Mouse (Mus musculus): ENCODE measurements around the gene Cep126. TPM values are rescaled to one million over a fixed set of nuclear protein-coding genes. Genes with fewer than 3 reads are reported as not detected.

The Cep126 gene
- polyA plus RNA-seq, 1 experiment from 2014 or later: 2.8 TPM

GRCm38 (mm10) chr9:8078882-8079281 is 55.2 kb downstream of the Cep126 start:
- Histone ChIP-seq H3K4me3 (ENCODE audit: low read length) (no peak overlapping the region), H3K27me3 (ENCODE audit: insufficient read depth, low read length) (no peaks in the 10 kb centered on the region), H3K4me1 (ENCODE audit: insufficient read depth, low read length) (no peaks in the 10 kb centered on the region), H3K27ac (ENCODE audit: low read length) (no peak overlapping the region), H3K9me3 (ENCODE audit: low read length) (no peaks in the 10 kb centered on the region), H3K36me3 (ENCODE audit: insufficient read depth, low read length) (no peaks in the 10 kb centered on the region), H3K4me2 (replicated peaks; ENCODE audit: low read depth, low read length) (no peak overlapping the region), H3K9ac (replicated peaks; ENCODE audit: low read length) (no peak overlapping the region)
- 89% methylated on average over 5 of the region's 5 CpGs for WGBS
- ATAC-seq (ENCODE audit: low FRiP score, low TSS enrichment): no peak

DNA sequence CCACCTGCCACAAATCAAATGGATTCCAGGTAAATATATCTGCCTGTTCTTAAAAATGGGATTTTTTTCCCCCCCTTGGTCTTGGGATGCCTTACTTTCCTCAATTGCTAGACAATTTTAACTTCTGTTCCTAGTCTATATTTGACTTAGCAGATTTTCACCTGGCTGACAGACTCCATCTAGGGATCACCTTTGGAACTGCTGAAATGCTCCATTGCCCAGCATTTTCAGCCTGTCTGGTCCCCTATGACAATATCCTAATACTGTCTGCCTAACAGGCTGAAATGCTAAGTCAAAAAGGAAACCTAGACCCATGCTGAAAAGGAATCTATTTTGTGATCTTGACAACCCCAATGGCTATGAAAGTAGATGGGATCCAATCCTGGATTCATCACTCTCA is 59.7 kb downstream of the Cep126 start:
- Histone ChIP-seq H3K36me3 (ENCODE audit: insufficient read depth, low read length) (no peaks in the 10 kb centered on the region), H3K9me3 (ENCODE audit: low read length) (no peaks in the 10 kb centered on the region), H3K9ac (replicated peaks; ENCODE audit: low read length) (no peak overlapping the region), H3K4me1 (ENCODE audit: insufficient read depth, low read length) (no peaks in the 10 kb centered on the region), H3K4me3 (ENCODE audit: low read length) (no peak overlapping the region), H3K4me2 (replicated peaks; ENCODE audit: low read depth, low read length) (no peak overlapping the region), H3K27ac (ENCODE audit: low read length) (no peak overlapping the region), H3K27me3 (ENCODE audit: insufficient read depth, low read length) (no peaks in the 10 kb centered on the region)
- ATAC-seq (ENCODE audit: low FRiP score, low TSS enrichment): peak; percentile 76; the same call in 1 of the 2 replicates

GRCm38 (mm10) chr9:8073203-8073755 is 60.8 kb downstream of the Cep126 start:
- H3K9ac ChIP-seq (replicated peaks; ENCODE audit: low read length): no peak overlapping the region
- H3K4me2 ChIP-seq (replicated peaks; ENCODE audit: low read depth, low read length): no peak overlapping the region
- 92% methylated on average over 3 of the region's 3 CpGs for WGBS
- H3K4me3 ChIP-seq (ENCODE audit: low read length): no peak overlapping the region
- H3K4me1 ChIP-seq (ENCODE audit: insufficient read depth, low read length): no peaks in the 10 kb centered on the region
- H3K36me3 ChIP-seq (ENCODE audit: insufficient read depth, low read length): no peaks in the 10 kb centered on the region
- H3K27ac ChIP-seq (ENCODE audit: low read length): no peak overlapping the region
- ATAC-seq (ENCODE audit: low FRiP score, low TSS enrichment): no peak; the same call in 1 of the 2 replicates
- no peaks in the 10 kb centered on the region for H3K9me3 ChIP-seq (ENCODE audit: low read length)
- no peaks in the 10 kb centered on the region for H3K27me3 ChIP-seq (ENCODE audit: insufficient read depth, low read length)

- ATAC-seq (ENCODE audit: low FRiP score, low TSS enrichment): no peak
- WGBS: 78% methylated on average over 3 of the region's 3 CpGs
Observed at GRCm38 (mm10) chr9:8059636-8060035, 74.5 kb downstream of the Cep126 start.

GRCm38 (mm10) chr9:8054831-8055230 is 79.3 kb downstream of the Cep126 start:
- H3K9ac ChIP-seq (replicated peaks; ENCODE audit: low read length): no peak overlapping the region
- no peak for ATAC-seq (ENCODE audit: low FRiP score, low TSS enrichment)
- no peaks in the 10 kb centered on the region for H3K4me1 ChIP-seq (ENCODE audit: insufficient read depth, low read length)
- no peak overlapping the region for H3K4me3 ChIP-seq (ENCODE audit: low read length)
- H3K9me3 ChIP-seq (ENCODE audit: low read length): no peaks in the 10 kb centered on the region
- WGBS: 46% methylated on average over 1 of the region's 1 CpGs
- H3K27ac ChIP-seq (ENCODE audit: low read length): no peak overlapping the region
- H3K27me3 ChIP-seq (ENCODE audit: insufficient read depth, low read length): no peaks in the 10 kb centered on the region
- H3K4me2 ChIP-seq (replicated peaks; ENCODE audit: low read depth, low read length): no peak overlapping the region
- no peaks in the 10 kb centered on the region for H3K36me3 ChIP-seq (ENCODE audit: insufficient read depth, low read length)

More at GRCm38 (mm10) chr9:8059636-8060035, 74.5 kb downstream of the Cep126 start:
- Histone ChIP-seq H3K9ac (replicated peaks; ENCODE audit: low read length) (no peak overlapping the region), H3K27ac (ENCODE audit: low read length) (no peak overlapping the region), H3K4me1 (ENCODE audit: insufficient read depth, low read length) (no peaks in the 10 kb centered on the region), H3K4me3 (ENCODE audit: low read length) (no peak overlapping the region), H3K27me3 (ENCODE audit: insufficient read depth, low read length) (no peaks in the 10 kb centered on the region), H3K9me3 (ENCODE audit: low read length) (no peaks in the 10 kb centered on the region), H3K4me2 (replicated peaks; ENCODE audit: low read depth, low read length) (no peak overlapping the region), H3K36me3 (ENCODE audit: insufficient read depth, low read length) (no peaks in the 10 kb centered on the region)

DNA sequence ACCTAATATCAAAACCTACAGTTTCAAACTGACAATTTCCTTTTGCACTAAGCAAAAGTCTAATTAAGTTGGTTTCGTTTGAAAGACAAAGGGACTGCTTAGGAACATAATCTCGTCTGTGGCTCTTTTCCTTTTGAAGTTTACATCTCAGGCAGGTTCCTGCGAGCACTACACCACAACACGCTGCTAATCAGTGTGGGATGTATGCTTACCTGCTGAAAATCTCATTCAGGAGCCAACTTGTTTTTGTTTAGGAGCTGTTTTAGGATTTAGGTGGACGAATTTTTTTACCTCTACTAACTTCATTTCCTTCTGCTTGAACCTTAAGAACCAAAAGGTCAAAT is 91.1 kb downstream of the Cep126 start:
- Histone ChIP-seq H3K4me3 (ENCODE audit: low read length) (peak overlapping the region; percentile 86), H3K27me3 (ENCODE audit: insufficient read depth, low read length) (no peaks in the 10 kb centered on the region), H3K4me2 (replicated peaks; ENCODE audit: low read depth, low read length) (peak overlapping the region; percentile 59), H3K36me3 (ENCODE audit: insufficient read depth, low read length) (no peaks in the 10 kb centered on the region), H3K4me1 (ENCODE audit: insufficient read depth, low read length) (peaks cover 8% of the 10 kb centered on the region), H3K9ac (replicated peaks; ENCODE audit: low read length) (peak overlapping the region; percentile 76), H3K27ac (ENCODE audit: low read length) (peak overlapping the region; percentile 52; the same call in 1 of the 2 replicates), H3K9me3 (ENCODE audit: low read length) (no peaks in the 10 kb centered on the region)
- ATAC-seq (ENCODE audit: low FRiP score, low TSS enrichment): peak; percentile 47; the same call in 1 of the 2 replicates
- 12% methylated on average over 5 of the region's 5 CpGs for WGBS

DNA sequence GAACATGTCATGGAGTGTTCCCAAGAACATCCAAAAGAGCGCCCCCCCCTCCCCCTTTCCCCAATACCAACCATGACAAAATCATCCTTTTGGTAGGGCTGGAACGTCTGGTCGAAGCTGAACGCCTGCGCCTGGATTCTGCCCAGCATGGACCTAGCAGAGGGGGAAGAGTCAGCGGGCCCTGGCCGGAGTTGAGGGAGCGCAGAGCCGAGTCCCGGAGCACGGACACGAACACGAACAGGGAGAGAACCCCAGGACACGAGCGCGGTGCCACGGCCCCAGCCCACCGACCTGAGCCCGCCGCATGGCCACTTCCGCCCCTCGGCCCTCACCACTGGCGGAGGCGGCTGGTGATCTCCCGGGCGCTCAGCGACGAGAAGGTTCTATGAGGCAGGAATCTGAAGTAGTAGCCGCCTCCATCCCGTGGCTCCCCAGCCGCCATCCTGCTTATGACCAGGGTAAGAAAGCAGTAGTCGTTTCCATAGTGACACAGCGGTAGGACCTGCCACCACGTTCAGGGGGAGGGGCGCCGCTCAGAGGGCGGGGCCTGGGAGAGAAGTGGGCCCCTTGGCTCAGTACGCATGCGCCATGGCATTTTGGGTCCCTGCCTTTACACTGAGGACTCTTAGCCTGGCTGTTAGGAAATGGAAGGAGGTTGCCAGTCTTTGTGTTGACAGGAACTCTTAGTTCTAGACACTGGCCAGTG is 91.6 kb downstream of the Cep126 start, which contains the start of gene Cfap300:
Gene Cfap300 (minus strand): TSS at position 486 of the 706 bp plus-strand sequence.
- H3K9me3 ChIP-seq (ENCODE audit: low read length): no peaks in the 10 kb centered on the region
- H3K27me3 ChIP-seq (ENCODE audit: insufficient read depth, low read length): no peaks in the 10 kb centered on the region
- H3K9ac ChIP-seq (replicated peaks; ENCODE audit: low read length): peak within 1 kb of the TSS; percentile 76
- H3K27ac ChIP-seq (ENCODE audit: low read length): peak within 1 kb of the TSS; percentile 66
- peak within 1 kb of the TSS; percentile 86 for H3K4me3 ChIP-seq (ENCODE audit: low read length)
- peak within 1 kb of the TSS; percentile 59 for H3K4me2 ChIP-seq (replicated peaks; ENCODE audit: low read depth, low read length)
- H3K4me1 ChIP-seq (ENCODE audit: insufficient read depth, low read length): peaks cover 8% of the 10 kb centered on the region
- H3K36me3 ChIP-seq (ENCODE audit: insufficient read depth, low read length): no peaks in the 10 kb centered on the region
- WGBS: under 1% methylated on average over 39 of the region's 39 CpGs
- ATAC-seq (ENCODE audit: low FRiP score, low TSS enrichment): peak; percentile 98

DNA sequence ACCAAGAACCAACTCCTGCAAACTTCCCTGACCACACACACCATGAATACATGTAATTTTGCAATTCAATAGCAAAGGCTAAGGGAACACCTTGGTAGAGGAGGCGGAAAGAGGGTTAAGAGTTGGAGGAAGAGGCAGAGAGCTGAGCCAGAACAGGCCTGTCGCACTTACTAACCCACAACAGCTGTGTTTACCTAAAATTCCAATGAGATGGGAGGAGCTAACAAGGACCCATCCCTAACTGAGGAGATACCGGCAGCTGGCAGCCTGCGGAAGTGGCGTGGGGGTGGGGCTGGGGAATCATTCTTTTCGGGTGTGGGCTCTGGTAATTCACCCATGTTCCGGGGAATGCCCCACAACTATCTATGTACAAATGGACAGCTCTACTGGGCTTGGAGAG is 98.5 kb downstream of the Cep126 start:
- Histone ChIP-seq H3K27me3 (ENCODE audit: insufficient read depth, low read length) (no peaks in the 10 kb centered on the region), H3K4me1 (ENCODE audit: insufficient read depth, low read length) (peaks cover 5% of the 10 kb centered on the region; the same call in 1 of the 2 replicates), H3K9me3 (ENCODE audit: low read length) (no peaks in the 10 kb centered on the region), H3K4me2 (replicated peaks; ENCODE audit: low read depth, low read length) (no peak overlapping the region; the same call in 1 of the 2 replicates), H3K36me3 (ENCODE audit: insufficient read depth, low read length) (no peaks in the 10 kb centered on the region), H3K27ac (ENCODE audit: low read length) (no peak overlapping the region), H3K4me3 (ENCODE audit: low read length) (no peak overlapping the region), H3K9ac (replicated peaks; ENCODE audit: low read length) (no peak overlapping the region)
- ATAC-seq (ENCODE audit: low FRiP score, low TSS enrichment): peak; percentile 66
- 27% methylated on average over 7 of the region's 7 CpGs for WGBS

DNA sequence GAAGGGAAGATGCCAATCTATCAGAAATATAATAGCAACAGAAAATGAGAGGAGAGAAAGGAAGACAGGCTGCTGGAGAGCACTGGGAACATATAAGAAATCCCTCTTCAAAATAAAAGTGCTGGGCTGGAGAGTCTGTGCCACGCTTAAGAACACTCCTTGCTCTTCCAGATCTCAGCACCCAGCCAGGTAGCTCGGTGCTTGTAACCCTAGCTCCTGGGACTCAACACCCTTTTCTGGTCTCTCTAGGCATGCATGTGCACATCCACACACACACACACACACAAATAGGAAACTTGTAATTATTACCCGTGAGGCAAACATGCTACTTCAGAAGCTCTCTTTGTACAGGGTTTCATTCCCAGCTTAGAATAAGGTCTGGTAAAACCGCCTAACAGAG is 99.0 kb downstream of the Cep126 start:
- Histone ChIP-seq H3K4me3 (ENCODE audit: low read length) (no peak overlapping the region), H3K27ac (ENCODE audit: low read length) (no peak overlapping the region), H3K27me3 (ENCODE audit: insufficient read depth, low read length) (no peaks in the 10 kb centered on the region), H3K4me1 (ENCODE audit: insufficient read depth, low read length) (peaks cover 5% of the 10 kb centered on the region; the same call in 1 of the 2 replicates), H3K9me3 (ENCODE audit: low read length) (no peaks in the 10 kb centered on the region), H3K9ac (replicated peaks; ENCODE audit: low read length) (no peak overlapping the region), H3K36me3 (ENCODE audit: insufficient read depth, low read length) (no peaks in the 10 kb centered on the region), H3K4me2 (replicated peaks; ENCODE audit: low read depth, low read length) (no peak overlapping the region)
- ATAC-seq (ENCODE audit: low FRiP score, low TSS enrichment): no peak
- WGBS: 51% methylated on average over 4 of the region's 4 CpGs

DNA sequence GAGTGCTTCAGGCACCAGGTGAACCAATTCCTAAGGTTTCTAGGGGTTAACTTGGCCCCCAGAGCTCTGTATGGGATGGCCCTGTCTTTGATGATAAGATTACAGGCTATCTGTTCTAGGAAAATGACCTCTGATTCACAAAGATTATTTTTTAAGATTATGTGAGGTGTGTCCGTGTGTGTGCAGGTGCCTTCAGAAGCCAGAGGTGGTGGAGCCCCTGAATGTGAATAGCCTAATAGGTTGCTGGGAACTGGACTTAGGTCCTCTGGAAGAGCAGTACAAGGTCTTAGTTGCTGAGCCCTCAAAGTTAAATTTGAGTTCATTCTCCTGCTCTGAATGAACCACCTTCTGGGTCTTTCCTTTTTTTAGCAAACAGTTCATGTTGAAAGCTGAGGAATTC is 100.0 kb downstream of the Cep126 start:
- ATAC-seq (ENCODE audit: low FRiP score, low TSS enrichment): no peak
- Histone ChIP-seq H3K4me2 (replicated peaks; ENCODE audit: low read depth, low read length) (no peak overlapping the region), H3K9ac (replicated peaks; ENCODE audit: low read length) (no peak overlapping the region), H3K9me3 (ENCODE audit: low read length) (no peaks in the 10 kb centered on the region), H3K36me3 (ENCODE audit: insufficient read depth, low read length) (no peaks in the 10 kb centered on the region), H3K27me3 (ENCODE audit: insufficient read depth, low read length) (no peaks in the 10 kb centered on the region), H3K27ac (ENCODE audit: low read length) (no peak overlapping the region), H3K4me1 (ENCODE audit: insufficient read depth, low read length) (peaks cover 5% of the 10 kb centered on the region; the same call in 1 of the 2 replicates), H3K4me3 (ENCODE audit: low read length) (no peak overlapping the region)
- WGBS: 64% methylated on average over 1 of the region's 1 CpGs

Data from kidney, embryonic 16.5 days (tissue).